Mouse (Mus musculus): ENCODE data around the gene AL732309.1.

GRCm38 (mm10) chr2:25195211-25196156 lies 51.2 kb downstream of the AL732309.1 start:
- TF ChIP-seq CTCF (IDR thresholded peaks at IDR 0.05; ENCODE audit: extremely low read depth, insufficient read depth, low read length) (no peak), POLR2A (IDR thresholded peaks at IDR 0.05; ENCODE audit: extremely low read depth, insufficient read depth, low read length) (no peak)

All from cortical plate, adult 2 months (tissue).